Mouse (Mus musculus) olfactory bulb, adult 2 months (tissue): ENCODE results near the gene Zfp768.

Experiments
- CTCF ChIP-seq: fragments of 200-500 bp; IDR thresholded peaks from 2 replicates; pipeline ENCODE4 v1.5.1; 2012; ENCODE audit warnings: low read depth, mild to moderate bottlenecking, low read length, moderate library complexity; ENCODE audit not compliant: insufficient read depth
- POLR2A ChIP-seq: fragments of 200-500 bp; IDR thresholded peaks from 2 replicates; pipeline ENCODE4 v1.6.1; 2012; ENCODE audit warnings: mild to moderate bottlenecking, low read depth, low read length, moderate library complexity; ENCODE audit not compliant: insufficient read depth

DNA sequence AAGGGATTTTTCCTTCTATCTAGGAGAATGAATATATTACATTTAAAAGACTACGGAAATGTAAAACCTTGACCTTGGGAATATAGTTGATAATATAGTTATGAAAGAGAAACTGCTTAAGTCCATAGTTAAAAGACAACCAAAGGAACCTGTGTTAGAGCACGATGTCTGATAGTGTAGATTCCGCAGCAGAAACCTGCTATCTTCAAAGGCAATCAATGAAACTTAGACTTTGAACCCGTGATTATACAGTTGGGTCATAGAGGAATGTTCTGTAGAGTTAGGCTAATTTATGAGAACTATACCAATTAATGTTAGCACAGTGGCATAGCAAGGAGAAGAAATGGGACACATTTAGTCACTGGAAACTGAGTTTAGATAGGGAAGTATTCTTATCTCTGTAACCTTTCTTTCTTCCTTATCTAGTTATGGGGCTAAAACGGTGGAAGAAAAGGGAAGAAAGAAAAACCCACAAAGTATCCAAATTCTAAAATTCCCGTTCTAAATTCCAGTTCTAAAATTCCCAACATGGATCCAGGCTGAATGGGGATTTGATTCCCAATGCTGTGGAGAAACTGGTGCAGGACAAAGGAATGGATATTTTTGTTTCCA lies 33.0 kb upstream of the Zfp768 start:
- TF ChIP-seq POLR2A (no peak), CTCF (no peak)
